8 mouse cellular contexts compared by ENCODE assay signal in the genomic region with DNA sequence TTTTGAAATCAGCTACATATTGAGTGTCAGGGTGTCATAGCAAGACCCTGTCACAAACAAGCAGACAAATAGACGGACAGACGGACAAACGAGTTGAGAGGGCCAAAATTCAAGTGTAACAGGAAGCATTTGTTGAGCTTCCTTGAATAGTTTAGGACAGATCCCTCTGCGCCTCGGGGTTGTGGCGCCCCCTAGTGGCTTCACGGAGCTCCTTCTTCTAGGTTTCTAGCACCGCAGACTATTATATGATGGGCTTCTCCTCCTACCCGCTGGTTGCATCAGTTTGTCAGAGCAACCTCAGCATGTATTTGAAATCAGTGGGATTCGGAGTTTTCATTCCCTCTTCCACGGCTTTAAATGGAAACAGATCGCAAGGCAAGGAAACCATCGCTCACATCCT. TPM values are rescaled to one million over a fixed set of nuclear protein-coding genes. Genes with fewer than 3 reads are reported as not detected.
DNase-seq lines count a peak whose midpoint lies in the region; ATAC-seq and TF ChIP-seq lines count a peak whose summit lies in the region.

No protein-coding gene starts in this region.

- no peaks in the 10 kb centered on the region for H3K36me3 ChIP-seq in neural tube, embryonic 15.5 days
- H3K36me3 ChIP-seq in testis, adult 2 months (ENCODE audit: control insufficient read depth, insufficient read depth, low read length) = no peaks in the 10 kb centered on the region

- H3K4me1 ChIP-seq in lung, adult 2 months (ENCODE audit: control insufficient read depth, insufficient read depth, low read length) = no peaks in the 10 kb centered on the region; the same call in 1 of the 2 replicates
- H3K4me1 ChIP-seq in neural tube, embryonic 15.5 days = peaks cover 11% of the 10 kb centered on the region
- H3K4me1 ChIP-seq in testis, adult 2 months (ENCODE audit: control insufficient read depth, insufficient read depth, low read length) = peaks cover 5% of the 10 kb centered on the region; the same call in 1 of the 2 replicates

- TF ChIP-seq POLR2A in brain, embryonic 14.5 days (IDR thresholded peaks at IDR 0.05; ENCODE audit: borderline replicate concordance, extremely low read depth, insufficient read depth, insufficient read length, poor library complexity, severe bottlenecking) = no peak
- TF ChIP-seq POLR2A in lung, adult 2 months (IDR thresholded peaks at IDR 0.05; ENCODE audit: borderline replicate concordance, extremely low read depth, low read depth, low read length) = no peak
- no peak for TF ChIP-seq POLR2A in testis, adult 2 months (IDR thresholded peaks at IDR 0.05; ENCODE audit: control insufficient read depth, low read depth, low read length)

- H3K4me2 ChIP-seq in neural tube, embryonic 15.5 days = peak overlapping the region; percentile 32

- no peak overlapping the region for H3K9ac ChIP-seq in neural tube, embryonic 15.5 days (replicated peaks)

- WGBS in large intestine, adult 2 months = 6% methylated on average over 13 of the region's 13 CpGs
- WGBS in lung, adult 2 months = 4% methylated on average over 13 of the region's 13 CpGs
- 7% methylated on average over 13 of the region's 13 CpGs for WGBS in neural tube, embryonic 15.5 days

- no peaks in the 10 kb centered on the region for H3K27me3 ChIP-seq in neural tube, embryonic 15.5 days (replicated peaks)
- no peaks in the 10 kb centered on the region for H3K27me3 ChIP-seq in testis, adult 2 months (ENCODE audit: control insufficient read depth, insufficient read depth, low read length)

- TF ChIP-seq CTCF in brain, embryonic 14.5 days (IDR thresholded peaks at IDR 0.05; ENCODE audit: borderline replicate concordance, extremely low read depth, insufficient read depth, insufficient read length) = peak; percentile 95
- TF ChIP-seq CTCF in lung, adult 2 months (IDR thresholded peaks at IDR 0.05; ENCODE audit: insufficient read depth, low read length) = peak; percentile 80
- TF ChIP-seq CTCF in testis, adult 2 months (IDR thresholded peaks at IDR 0.05; ENCODE audit: control insufficient read depth, insufficient read depth, insufficient replicate concordance, low read depth, low read length) = peak; percentile 90

- H3K9me3 ChIP-seq in neural tube, embryonic 15.5 days (replicated peaks) = no peaks in the 10 kb centered on the region

- peak; percentile 84; the same call in 1 of the 2 replicates for ATAC-seq in neural tube, embryonic 15.5 days (ENCODE audit: low FRiP score)

- peak; percentile 45 to 60 for DNase-seq in CD8-positive naive resting alpha-beta T cell, adult 2 months (ENCODE audit: low read depth in 2 of 2, low spot score in 2 of 2)
- peak; percentile 92 for DNase-seq in brain, embryonic 14.5 days (ENCODE audit: low read depth)
- peak; percentile 52 for DNase-seq in fibroblast of lung, adult 2 months (ENCODE audit: low read depth)
- peak; percentile 50 for DNase-seq in heart, postnatal 25 days (ENCODE audit: low spot score)
- DNase-seq in large intestine, adult 2 months (ENCODE audit: low read depth, low spot score) = peak; percentile 33
- peak; percentile 69 for DNase-seq in lung, adult 2 months

- H3K27ac ChIP-seq in neural tube, embryonic 15.5 days (replicated peaks) = no peak overlapping the region
- H3K27ac ChIP-seq in testis, adult 2 months (ENCODE audit: control insufficient read depth, insufficient read depth, low read depth, low read length) = no peak overlapping the region

- intact Hi-C loops in heart, postnatal 25 days (cut with DNase I) = loop anchor here (1.0 to 2.0 kb wide), 2 partner anchors 50 to 334 kb away; no protein-coding TSS in a partner anchor

- no peak overlapping the region for H3K4me3 ChIP-seq in lung, adult 2 months (replicated peaks; ENCODE audit: extremely low read depth, low read depth, low read length)
- H3K4me3 ChIP-seq in neural tube, embryonic 15.5 days (replicated peaks) = no peak overlapping the region
- peak overlapping the region; percentile 22 for H3K4me3 ChIP-seq in testis, adult 2 months (ENCODE audit: control insufficient read depth, low read depth, low read length)

RNA-seq across cellular contexts. Expression of gene Fam98b, which starts 18.3 kb away (rescaled TPM):
- 36.8 and 47.0 TPM in 2 replicates for polyA plus RNA-seq in brain, embryonic 14.5 days (2012; rRNA removed)
- 10 to 100 TPM; 22.4 to 22.8 TPM for total RNA-seq in heart, postnatal 25 days (2021)
- 6.6 and 7.1 TPM in 2 replicates for polyA plus RNA-seq in large intestine, adult 2 months (2012; rRNA removed)
- polyA plus RNA-seq in lung, adult 2 months (2012; rRNA removed) = 3.7 and 6.5 TPM in 2 replicates
- 12.6 and 13.7 TPM in 2 replicates for polyA plus RNA-seq in neural tube, embryonic 15.5 days (2015; fragmentation: Nextera tagmentation; extraction: Ambion mirVana)
- 9.8 and 11.7 TPM in 2 replicates for polyA plus RNA-seq in testis, adult 2 months (2012; rRNA removed)

Comparison
In these comparisons a context has a peak if more than half of its experiments do, and no peak if none do; other contexts are left out.
1. DNase-seq: peak in every context shown above with its lines; median percentile 92 in brain, embryonic 14.5 days; 69 in lung, adult 2 months; 52 in CD8-positive naive resting alpha-beta T cell, adult 2 months; 52 in fibroblast of lung, adult 2 months; 50 in heart, postnatal 25 days; 33 in large intestine, adult 2 months.